Mouse (Mus musculus) hindbrain, embryonic 13.5 days (tissue): Measurements from ENCODE around the gene Chrng. TPM values are rescaled to one million over a fixed set of nuclear protein-coding genes. Genes with fewer than 3 reads are reported as not detected.

Experiments used
- ATAC-seq: fragments of 200-750 bp; cut with Nextera tagmentation; 2 replicates; pipeline ENCODE4 v1.8.0; 2017; ENCODE audit warnings: moderate TSS enrichment; ENCODE audit not compliant: low FRiP score
- H3K27ac ChIP-seq: fragments of 300-500 bp; sonication (generic); 2 replicates; pipeline ENCODE4 v1.5.1; 2015; ENCODE audit warnings: inconsistent platforms, mild to moderate bottlenecking, moderate library complexity
- H3K27me3 ChIP-seq: fragments of 300-500 bp; sonication (generic); 2 replicates; pipeline ENCODE4 v1.6.1; 2015; ENCODE audit warnings: mild to moderate bottlenecking, inconsistent platforms
- H3K36me3 ChIP-seq: fragments of 300-500 bp; sonication (generic); 2 replicates; pipeline ENCODE4 v1.6.1; 2015; ENCODE audit warnings: mild to moderate bottlenecking, inconsistent platforms
- H3K4me1 ChIP-seq: fragments of 300-500 bp; sonication (generic); replicated peaks from 2 replicates; pipeline ENCODE4 v1.6.1; 2015; ENCODE audit warnings: inconsistent platforms
- H3K4me2 ChIP-seq: fragments of 300-500 bp; sonication (generic); 2 replicates; pipeline ENCODE4 v1.6.1; 2015; ENCODE audit warnings: inconsistent platforms, mild to moderate bottlenecking, moderate library complexity
- H3K4me3 ChIP-seq: fragments of 300-500 bp; sonication (generic); 2 replicates; pipeline ENCODE4 v1.5.1; 2015; ENCODE audit warnings: mild to moderate bottlenecking, inconsistent platforms
- H3K9ac ChIP-seq: fragments of 300-500 bp; sonication (generic); 2 replicates; pipeline ENCODE4 v1.6.1; 2015; ENCODE audit warnings: mild to moderate bottlenecking, inconsistent platforms
- H3K9me3 ChIP-seq: fragments of 300-500 bp; sonication (generic); 2 replicates; pipeline ENCODE4 v1.6.1; 2016; ENCODE audit warnings: inconsistent platforms
- WGBS: fragments of 180-500 bp; shearing (Covaris S2); methylation state at CpG from one replicate; pipeline ENCODE4 v1.1.7; 2015; 5-methylcytosine and 5-hydroxymethylcytosine counted together
- polyA plus RNA-seq: library from polyadenylated mRNA; unstranded; fragments of >200 nt; fragmentation: Nextera tagmentation; extraction: Ambion mirVana; gene quantifications from 2 replicates; pipeline ENCODE4 v1.2.1, GENCODE M21; 2015

Chrng gene
- polyA plus RNA-seq, 1 experiment from 2014 or later = 0.58 TPM

DNA sequence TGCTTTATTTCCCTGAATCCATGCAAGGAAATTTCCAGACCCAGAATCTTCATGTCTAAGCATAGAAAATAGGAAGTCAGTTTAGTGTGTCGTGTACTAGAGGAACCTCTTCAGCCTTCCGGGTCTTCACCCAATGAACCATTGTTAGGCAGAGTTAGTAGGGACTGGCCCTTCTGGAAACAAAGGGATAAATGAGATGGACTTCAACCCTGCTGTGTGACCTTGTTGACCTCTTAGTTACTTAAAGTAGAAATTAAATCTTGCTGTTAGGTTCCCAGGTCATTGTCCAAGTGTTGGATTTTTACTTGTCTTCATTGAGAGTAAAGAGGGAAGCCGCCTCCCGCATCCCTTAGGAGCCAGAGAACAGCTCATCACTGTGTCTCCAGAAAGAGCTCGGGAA is 26.1 kb downstream of the Chrng start:
- H3K36me3 ChIP-seq = peaks cover 96% of the 10 kb centered on the region
- no peaks in the 10 kb centered on the region for H3K9me3 ChIP-seq
- no peak for ATAC-seq
- no peaks in the 10 kb centered on the region for H3K27me3 ChIP-seq
- no peak overlapping the region for H3K9ac ChIP-seq
- no peak overlapping the region for H3K4me3 ChIP-seq
- WGBS = 64% methylated on average over 5 of the region's 5 CpGs
- H3K27ac ChIP-seq = no peak overlapping the region
- no peak overlapping the region for H3K4me2 ChIP-seq
- no peaks in the 10 kb centered on the region for H3K4me1 ChIP-seq

DNA sequence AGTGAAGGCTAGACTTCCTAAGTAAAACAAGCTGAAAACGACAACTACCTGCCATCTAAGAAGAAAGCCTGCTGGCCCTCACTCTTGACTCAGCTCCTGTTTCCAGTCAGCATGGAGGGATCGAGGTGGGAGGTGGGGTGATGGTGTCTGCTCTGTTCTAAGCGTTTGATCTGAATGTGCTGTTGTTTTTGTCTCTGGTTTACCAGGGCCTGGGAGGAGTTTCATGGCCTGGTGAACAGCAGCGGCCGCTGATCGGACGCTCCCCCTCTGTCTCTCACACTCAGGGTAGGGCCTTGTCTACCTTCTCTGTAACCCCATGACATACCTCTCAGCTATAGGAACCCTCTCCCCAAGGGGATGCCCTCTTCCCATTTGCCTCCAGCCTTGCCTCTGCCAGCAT is 27.7 kb downstream of the Chrng start:
- no peak for ATAC-seq
- H3K27me3 ChIP-seq = no peaks in the 10 kb centered on the region
- H3K9ac ChIP-seq = no peak overlapping the region
- H3K27ac ChIP-seq = no peak overlapping the region
- no peaks in the 10 kb centered on the region for H3K4me1 ChIP-seq
- WGBS = 78% methylated on average over 7 of the region's 7 CpGs
- peaks cover 96% of the 10 kb centered on the region for H3K36me3 ChIP-seq
- no peak overlapping the region for H3K4me3 ChIP-seq
- no peaks in the 10 kb centered on the region for H3K9me3 ChIP-seq
- no peak overlapping the region for H3K4me2 ChIP-seq

DNA sequence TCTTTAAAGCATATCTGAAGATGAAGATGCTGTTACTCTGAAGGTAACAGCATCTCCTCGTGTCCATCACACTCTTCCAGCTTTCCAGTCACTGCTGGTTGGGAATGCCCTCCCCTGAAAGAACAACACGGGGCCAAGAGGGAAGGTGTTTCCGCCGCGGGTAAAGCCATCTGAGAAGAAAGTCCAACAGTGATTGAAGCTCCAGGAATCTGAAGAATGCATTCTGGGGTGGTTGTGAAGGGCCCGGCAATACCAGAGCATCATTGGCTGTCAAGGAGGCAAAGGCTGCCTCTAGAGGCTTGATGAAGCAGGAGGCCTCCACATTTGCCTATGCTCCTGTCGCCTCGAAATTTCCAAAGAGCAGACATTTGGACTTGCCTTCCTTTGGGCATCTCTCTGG is 34.6 kb downstream of the Chrng start:
- H3K4me2 ChIP-seq = no peak overlapping the region
- H3K4me1 ChIP-seq = no peaks in the 10 kb centered on the region
- no peak for ATAC-seq
- no peak overlapping the region for H3K27ac ChIP-seq
- no peak overlapping the region for H3K9ac ChIP-seq
- WGBS = 79% methylated on average over 8 of the region's 8 CpGs
- no peaks in the 10 kb centered on the region for H3K9me3 ChIP-seq
- no peaks in the 10 kb centered on the region for H3K27me3 ChIP-seq
- no peak overlapping the region for H3K4me3 ChIP-seq
- peaks cover 52% of the 10 kb centered on the region for H3K36me3 ChIP-seq

GRCm38 (mm10) chr1:87243021-87243420 is 38.6 kb downstream of the Chrng start:
- no peak for ATAC-seq
- Histone ChIP-seq H3K27ac (no peak overlapping the region), H3K36me3 (peaks cover 14% of the 10 kb centered on the region), H3K9ac (no peak overlapping the region), H3K27me3 (no peaks in the 10 kb centered on the region), H3K9me3 (no peaks in the 10 kb centered on the region), H3K4me3 (no peak overlapping the region), H3K4me1 (peaks cover 6% of the 10 kb centered on the region; the same call in 1 of the 2 replicates), H3K4me2 (no peak overlapping the region)
- 93% methylated on average over 8 of the region's 8 CpGs for WGBS

DNA sequence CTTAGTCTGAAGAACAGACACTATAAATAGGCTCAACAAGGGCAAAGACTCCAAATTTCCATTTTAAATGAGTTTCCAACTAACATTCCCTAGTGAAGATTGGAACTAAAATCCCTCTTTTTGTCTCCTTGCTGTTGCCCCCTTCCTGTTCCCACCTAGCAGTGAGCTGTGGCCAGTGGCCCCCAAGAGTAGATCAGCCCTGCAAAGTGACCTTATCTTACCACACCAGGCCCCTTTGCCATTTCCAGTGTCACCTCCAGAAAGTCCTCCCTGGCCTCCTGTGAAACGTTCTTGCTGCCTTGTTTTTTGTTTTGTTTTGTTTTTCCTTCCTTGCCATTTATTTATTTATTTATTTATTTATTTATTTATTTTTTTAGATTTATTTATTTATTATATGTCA is 41.0 kb downstream of the Chrng start:
- no peak overlapping the region for H3K4me2 ChIP-seq
- H3K27me3 ChIP-seq = no peaks in the 10 kb centered on the region
- no peaks in the 10 kb centered on the region for H3K9me3 ChIP-seq
- H3K27ac ChIP-seq = no peak overlapping the region
- ATAC-seq = no peak
- no peak overlapping the region for H3K9ac ChIP-seq
- H3K4me3 ChIP-seq = no peak overlapping the region
- WGBS = 39% methylated on average over 1 of the region's 1 CpGs
- H3K4me1 ChIP-seq = peaks cover 6% of the 10 kb centered on the region; the same call in 1 of the 2 replicates
- H3K36me3 ChIP-seq = no peaks in the 10 kb centered on the region

DNA sequence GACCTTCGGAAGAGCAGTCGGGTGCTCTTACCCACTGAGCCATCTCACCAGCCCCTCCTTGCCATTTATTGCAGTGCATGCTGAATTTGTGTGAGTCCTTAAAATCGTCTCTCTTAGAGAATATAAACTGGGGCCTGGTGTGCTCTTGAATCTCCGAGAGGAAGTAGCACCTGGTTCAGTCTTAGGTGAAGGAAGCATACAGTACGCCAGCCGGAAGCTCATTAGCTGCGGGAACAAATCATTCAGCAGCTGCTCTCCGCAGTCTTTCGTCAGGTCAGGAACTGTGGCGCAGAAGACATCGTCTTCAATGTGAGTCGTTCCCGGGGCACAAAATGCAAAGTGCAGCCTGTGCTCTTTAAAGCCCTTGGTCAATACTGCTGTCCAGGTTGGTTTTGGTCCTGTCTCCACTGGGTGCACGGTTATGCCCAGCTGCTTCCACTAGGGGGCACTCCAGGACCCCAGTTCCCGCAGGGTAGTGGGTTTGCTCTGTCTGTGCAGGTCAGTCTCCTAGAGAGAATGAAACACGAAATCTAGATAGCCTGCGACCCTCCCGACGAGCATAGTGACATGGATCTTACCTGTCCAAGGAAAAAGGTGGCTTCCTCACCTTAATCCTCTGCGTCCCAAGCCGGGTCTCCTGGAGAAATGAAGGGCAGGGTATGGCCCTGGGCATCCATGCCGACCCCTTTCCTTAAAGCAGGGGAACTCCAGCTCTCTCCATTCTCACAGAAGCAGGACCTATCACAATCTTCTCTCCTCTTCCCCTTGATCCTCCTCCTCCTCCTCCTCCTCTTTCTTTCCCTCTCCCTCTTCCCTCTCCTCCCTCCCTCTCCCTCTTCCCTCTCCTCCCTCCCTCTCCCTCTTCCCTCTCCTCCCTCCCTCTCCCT is 41.7 kb downstream of the Chrng start:
- no peaks in the 10 kb centered on the region for H3K36me3 ChIP-seq
- H3K9ac ChIP-seq = no peak overlapping the region
- peaks cover 6% of the 10 kb centered on the region; the same call in 1 of the 2 replicates for H3K4me1 ChIP-seq
- 29% methylated on average over 22 of the region's 22 CpGs for WGBS
- ATAC-seq = peak; percentile 87
- H3K9me3 ChIP-seq = no peaks in the 10 kb centered on the region
- no peaks in the 10 kb centered on the region for H3K27me3 ChIP-seq
- H3K4me3 ChIP-seq = no peak overlapping the region
- no peak overlapping the region for H3K27ac ChIP-seq
- peak overlapping the region; percentile 32 for H3K4me2 ChIP-seq

GRCm38 (mm10) chr1:87252040-87252609 is 47.7 kb downstream of the Chrng start:
- no peak overlapping the region for H3K27ac ChIP-seq
- 64% methylated on average over 5 of the region's 5 CpGs for WGBS
- no peak overlapping the region for H3K4me2 ChIP-seq
- no peak overlapping the region for H3K4me3 ChIP-seq
- no peak for ATAC-seq
- no peaks in the 10 kb centered on the region for H3K4me1 ChIP-seq
- no peaks in the 10 kb centered on the region for H3K9me3 ChIP-seq
- H3K9ac ChIP-seq = no peak overlapping the region
- no peaks in the 10 kb centered on the region for H3K27me3 ChIP-seq
- no peaks in the 10 kb centered on the region for H3K36me3 ChIP-seq

DNA sequence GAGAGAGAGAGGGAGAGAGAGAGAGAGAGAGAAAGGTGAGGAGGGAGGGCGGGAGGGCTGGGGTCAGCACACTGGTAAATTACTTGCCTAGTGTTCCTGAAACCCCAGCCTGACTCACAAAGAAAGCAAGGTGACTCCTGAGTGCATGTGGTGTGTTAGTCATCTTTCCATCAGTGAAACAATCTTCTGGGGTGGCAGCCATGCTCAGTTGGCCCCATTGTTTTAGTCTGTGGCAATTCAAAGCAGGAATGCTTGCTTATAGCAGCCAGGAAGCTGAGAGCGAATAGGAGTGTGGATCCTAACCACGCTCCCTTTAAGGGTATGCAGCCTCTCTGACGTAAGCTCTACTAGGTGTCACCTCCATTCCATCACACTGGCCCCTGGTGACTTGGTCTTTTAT is 50.7 kb downstream of the Chrng start:
- WGBS = 66% methylated on average over 4 of the region's 4 CpGs
- no peaks in the 10 kb centered on the region for H3K36me3 ChIP-seq
- peaks cover 27% of the 10 kb centered on the region for H3K27me3 ChIP-seq
- no peaks in the 10 kb centered on the region for H3K4me1 ChIP-seq
- H3K9ac ChIP-seq = no peak overlapping the region
- no peak overlapping the region for H3K4me3 ChIP-seq
- H3K4me2 ChIP-seq = no peak overlapping the region
- no peak for ATAC-seq
- H3K9me3 ChIP-seq = no peaks in the 10 kb centered on the region
- no peak overlapping the region for H3K27ac ChIP-seq

DNA sequence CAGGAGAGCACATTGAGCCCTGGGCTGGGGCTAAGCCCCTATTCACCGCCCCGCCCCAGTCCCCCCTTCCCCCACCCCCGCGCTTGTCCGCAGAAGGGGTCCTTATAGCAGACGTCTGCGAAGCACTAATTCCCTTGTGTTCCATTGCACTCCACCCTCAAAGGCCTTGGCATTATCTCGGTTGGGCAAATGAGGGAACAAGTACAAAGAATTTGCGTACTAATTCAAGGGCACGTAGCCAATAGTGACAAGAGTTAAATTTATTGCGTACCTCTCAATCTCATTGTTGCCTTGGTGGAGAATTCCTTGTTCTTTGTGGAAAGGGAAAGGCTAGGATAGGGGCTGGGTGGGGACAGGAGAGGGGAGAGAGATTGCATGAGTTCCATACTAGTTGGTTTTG is 53.2 kb downstream of the Chrng start:
- Histone ChIP-seq H3K9me3 (no peaks in the 10 kb centered on the region), H3K4me2 (no peak overlapping the region), H3K27ac (no peak overlapping the region), H3K27me3 (peaks cover 51% of the 10 kb centered on the region), H3K4me1 (no peaks in the 10 kb centered on the region), H3K4me3 (no peak overlapping the region), H3K9ac (no peak overlapping the region), H3K36me3 (no peaks in the 10 kb centered on the region)
- 19% methylated on average over 11 of the region's 11 CpGs for WGBS
- ATAC-seq = no peak

DNA sequence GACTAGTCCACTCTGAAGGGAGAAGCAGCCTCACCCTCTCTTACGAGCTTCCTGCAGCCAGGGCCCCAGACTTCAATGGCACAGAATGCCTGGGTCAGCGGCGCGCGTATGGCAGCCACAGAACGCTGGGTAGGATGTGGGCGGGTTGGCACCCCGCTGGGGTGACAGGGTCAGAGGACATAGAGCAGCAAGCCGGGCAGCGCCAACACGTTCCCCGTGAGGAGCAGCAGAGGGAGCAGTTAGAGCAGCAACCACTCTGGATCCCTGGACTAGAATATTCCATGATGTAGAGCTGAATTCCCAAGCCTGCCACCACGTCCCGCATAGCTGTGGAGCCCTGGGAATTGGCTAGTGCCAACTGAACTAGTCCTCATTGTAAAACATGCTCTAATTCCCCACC is 54.0 kb downstream of the Chrng start:
- WGBS = 12% methylated on average over 14 of the region's 14 CpGs
- Histone ChIP-seq H3K4me1 (peaks cover 5% of the 10 kb centered on the region), H3K4me2 (no peak overlapping the region), H3K9me3 (no peaks in the 10 kb centered on the region), H3K9ac (no peak overlapping the region), H3K27ac (no peak overlapping the region), H3K36me3 (no peaks in the 10 kb centered on the region), H3K27me3 (peaks cover 59% of the 10 kb centered on the region), H3K4me3 (no peak overlapping the region)
- ATAC-seq = no peak

GRCm38 (mm10) chr1:87259316-87259715 is 54.9 kb downstream of the Chrng start:
- no peaks in the 10 kb centered on the region for H3K36me3 ChIP-seq
- H3K27me3 ChIP-seq = peaks cover 67% of the 10 kb centered on the region
- H3K4me1 ChIP-seq = peaks cover 13% of the 10 kb centered on the region
- H3K4me2 ChIP-seq = no peak overlapping the region
- ATAC-seq = no peak
- no peaks in the 10 kb centered on the region for H3K9me3 ChIP-seq
- H3K9ac ChIP-seq = no peak overlapping the region
- no peak overlapping the region for H3K4me3 ChIP-seq
- H3K27ac ChIP-seq = no peak overlapping the region
- WGBS = 84% methylated on average over 2 of the region's 2 CpGs
